Mouse (Mus musculus): ENCODE data around the gene Adam1b. TPM values are rescaled to one million over a fixed set of nuclear protein-coding genes. Genes with fewer than 3 reads are reported as not detected.

Gene Adam1b
- polyA plus RNA-seq, 2 experiments: not detected

DNA sequence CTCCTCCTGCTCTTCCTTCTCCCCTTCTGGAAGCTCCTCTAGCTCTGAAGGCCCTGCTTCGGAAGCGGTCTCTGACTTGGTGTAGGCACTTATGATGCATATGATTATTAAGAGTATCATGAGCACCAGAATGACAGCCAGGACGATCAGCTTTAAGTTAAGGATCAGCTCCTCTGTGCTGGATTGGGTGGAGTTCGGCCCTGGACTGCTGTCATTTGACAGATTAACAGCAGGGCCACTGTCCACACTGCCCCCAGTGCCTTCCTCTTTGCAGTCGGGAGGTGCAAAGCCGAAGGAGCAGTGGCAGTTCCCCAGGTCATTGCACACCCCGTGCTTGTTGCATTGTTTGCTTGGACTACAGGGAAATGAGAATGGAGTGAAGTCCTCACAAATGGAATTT is 2.5 kb downstream of the Adam1b start:
- no peak for DNase-seq (ENCODE audit: low read depth in 3 of 3, low spot score in 3 of 3)
- no peaks in the 10 kb centered on the region for H3K27me3 ChIP-seq (ENCODE audit: control insufficient read depth, insufficient read depth, low read length)
- no peak overlapping the region for H3K4me3 ChIP-seq (ENCODE audit: insufficient read depth in 1 of 2, low read depth in 2 of 2, low read length in 2 of 2)
- ATAC-seq (ENCODE audit: insufficient read depth): no peak
- H3K9ac ChIP-seq (replicated peaks): no peak overlapping the region
- whole genome bisulfite sequencing (ENCODE audit: insufficient replicate concordance): 23% methylated on average over 7 of the region's 7 CpGs
- H3K36me3 ChIP-seq (replicated peaks; ENCODE audit: control insufficient read depth, insufficient read depth, low read depth): no peaks in the 10 kb centered on the region
- TF ChIP-seq CTCF (IDR thresholded peaks at IDR 0.05; ENCODE audit: low read depth) (no peak), EP300 (IDR thresholded peaks at IDR 0.05; ENCODE audit: low read depth) (no peak)
- peaks cover 0 to 9% of the 10 kb centered on the region in 2 experiments; a peak in 2 of 4 replicates for H3K4me1 ChIP-seq (replicated peaks; ENCODE audit: control insufficient read depth in 2 of 2, insufficient read depth in 2 of 2, low read length in 1 of 2)
- H3K9me3 ChIP-seq (ENCODE audit: control insufficient read depth, low read length): no peaks in the 10 kb centered on the region
- H3K27ac ChIP-seq: no peak overlapping the region
- peak overlapping the region; percentile 47; the same call in 1 of the 2 replicates for H3K4me2 ChIP-seq (ENCODE audit: low read depth)

GRCm38 (mm10) chr5:121493305-121493704 is 9.9 kb downstream of the Adam1b start:
- WGBS (ENCODE audit: insufficient replicate concordance): 54% methylated on average over 8 of the region's 8 CpGs
- Histone ChIP-seq H3K27me3 (ENCODE audit: control insufficient read depth, insufficient read depth, low read length) (no peaks in the 10 kb centered on the region), H3K9ac (replicated peaks) (no peak overlapping the region), H3K36me3 (replicated peaks; ENCODE audit: control insufficient read depth, insufficient read depth, low read depth) (no peaks in the 10 kb centered on the region), H3K4me3 (ENCODE audit: insufficient read depth in 1 of 2, low read depth in 2 of 2, low read length in 2 of 2) (no peak overlapping the region), H3K27ac (no peak overlapping the region), H3K9me3 (ENCODE audit: control insufficient read depth, low read length) (no peaks in the 10 kb centered on the region), H3K4me2 (ENCODE audit: low read depth) (no peak overlapping the region), H3K4me1 (replicated peaks; ENCODE audit: control insufficient read depth in 2 of 2, insufficient read depth in 2 of 2, low read length in 1 of 2) (no peaks in the 10 kb centered on the region)
- no peak for TF ChIP-seq CTCF (IDR thresholded peaks at IDR 0.05; ENCODE audit: low read depth)
- ATAC-seq (ENCODE audit: insufficient read depth): no peak
- no peak for DNase-seq (ENCODE audit: low read depth in 3 of 3, low spot score in 3 of 3)

DNA sequence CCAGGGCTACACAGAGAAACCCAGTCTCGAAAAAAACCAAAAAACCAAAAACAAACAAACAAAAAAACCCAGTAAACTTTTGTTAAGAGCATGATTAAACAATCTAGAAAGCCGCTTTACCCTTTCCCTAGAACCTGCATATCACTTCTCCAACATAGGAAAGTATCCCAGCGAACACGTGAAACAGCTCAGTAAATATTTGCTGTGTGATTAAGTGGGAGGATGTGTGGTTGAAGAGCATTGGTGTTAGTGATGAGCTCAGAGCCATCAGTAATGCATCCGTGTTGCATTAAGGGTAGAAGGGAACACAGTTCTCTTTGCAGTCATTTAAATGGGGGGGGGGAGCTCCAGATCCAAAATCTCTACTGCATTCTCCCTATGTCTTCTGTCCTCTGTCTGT is 18.4 kb downstream of the Adam1b start:
- H3K36me3 ChIP-seq (replicated peaks; ENCODE audit: control insufficient read depth, insufficient read depth, low read depth): no peaks in the 10 kb centered on the region
- ATAC-seq (ENCODE audit: insufficient read depth) (no peak), DNase-seq (ENCODE audit: low read depth in 3 of 3, low spot score in 3 of 3) (no peak)
- no peak overlapping the region for H3K9ac ChIP-seq (replicated peaks)
- no peaks in the 10 kb centered on the region for H3K27me3 ChIP-seq (ENCODE audit: control insufficient read depth, insufficient read depth, low read length)
- no peak overlapping the region for H3K27ac ChIP-seq
- H3K4me3 ChIP-seq (ENCODE audit: insufficient read depth in 1 of 2, low read depth in 2 of 2, low read length in 2 of 2): no peak overlapping the region
- H3K4me1 ChIP-seq (replicated peaks; ENCODE audit: control insufficient read depth in 2 of 2, insufficient read depth in 2 of 2, low read length in 1 of 2): no peaks in the 10 kb centered on the region
- TF ChIP-seq CTCF (IDR thresholded peaks at IDR 0.05; ENCODE audit: low read depth) (no peak), EP300 (IDR thresholded peaks at IDR 0.05; ENCODE audit: low read depth) (no peak)
- WGBS (ENCODE audit: insufficient replicate concordance): 61% methylated on average over 5 of the region's 5 CpGs
- H3K4me2 ChIP-seq (ENCODE audit: low read depth): no peak overlapping the region
- H3K9me3 ChIP-seq (ENCODE audit: control insufficient read depth, low read length): no peaks in the 10 kb centered on the region

DNA sequence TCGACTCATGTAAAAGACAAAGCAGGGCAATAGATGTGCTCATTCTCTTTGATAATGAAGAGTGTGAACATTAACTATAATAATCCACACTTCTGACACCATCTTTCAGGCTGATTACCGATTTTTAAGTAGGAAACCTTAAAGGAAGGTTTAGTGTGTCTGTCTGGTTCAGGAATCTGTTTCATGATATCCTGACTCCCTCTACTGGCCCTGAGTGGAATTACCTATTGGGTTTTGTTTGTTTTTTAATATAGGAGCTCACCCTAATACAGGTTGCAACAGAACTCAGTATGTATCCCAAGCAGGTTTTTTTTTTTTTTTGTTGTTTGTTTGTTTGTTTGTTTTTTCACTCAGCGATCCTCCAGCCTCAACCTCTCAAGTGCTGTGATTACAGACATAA is 25.6 kb downstream of the Adam1b start:
- Histone ChIP-seq H3K36me3 (replicated peaks; ENCODE audit: control insufficient read depth, insufficient read depth, low read depth) (no peaks in the 10 kb centered on the region), H3K4me3 (ENCODE audit: insufficient read depth in 1 of 2, low read depth in 2 of 2, low read length in 2 of 2) (no peak overlapping the region), H3K9ac (replicated peaks) (no peak overlapping the region), H3K27ac (no peak overlapping the region), H3K4me2 (ENCODE audit: low read depth) (no peak overlapping the region), H3K4me1 (replicated peaks; ENCODE audit: control insufficient read depth in 2 of 2, insufficient read depth in 2 of 2, low read length in 1 of 2) (peaks cover 12 to 24% of the 10 kb centered on the region in 2 experiments), H3K27me3 (ENCODE audit: control insufficient read depth, insufficient read depth, low read length) (no peaks in the 10 kb centered on the region), H3K9me3 (ENCODE audit: control insufficient read depth, low read length) (no peaks in the 10 kb centered on the region; the same call in 1 of the 2 replicates)
- no peak for TF ChIP-seq EP300 (IDR thresholded peaks at IDR 0.05; ENCODE audit: low read depth)
- TF ChIP-seq CTCF (IDR thresholded peaks at IDR 0.05; ENCODE audit: low read depth): peak; percentile 75
- peak; percentile 53 to 70 (median 64) for DNase-seq (ENCODE audit: low read depth in 3 of 3, low spot score in 3 of 3)
- 35% methylated on average over 3 of the region's 3 CpGs for WGBS (ENCODE audit: insufficient replicate concordance)
- no peak for ATAC-seq (ENCODE audit: insufficient read depth)

- ATAC-seq (ENCODE audit: insufficient read depth) (peak; percentile 89), DNase-seq (ENCODE audit: low read depth in 3 of 3, low spot score in 3 of 3) (peak; percentile 57 to 65 (median 64))
- Histone ChIP-seq H3K4me2 (ENCODE audit: low read depth) (peak overlapping the region; percentile 43), H3K27me3 (ENCODE audit: control insufficient read depth, insufficient read depth, low read length) (no peaks in the 10 kb centered on the region), H3K4me1 (replicated peaks; ENCODE audit: control insufficient read depth in 2 of 2, insufficient read depth in 2 of 2, low read length in 1 of 2) (peaks cover 12 to 32% of the 10 kb centered on the region in 2 experiments), H3K27ac (peak overlapping the region; percentile 75), H3K9ac (replicated peaks) (peak overlapping the region; percentile 6; the same call in 1 of the 2 replicates), H3K9me3 (ENCODE audit: control insufficient read depth, low read length) (no peaks in the 10 kb centered on the region; the same call in 1 of the 2 replicates), H3K4me3 (ENCODE audit: insufficient read depth in 1 of 2, low read depth in 2 of 2, low read length in 2 of 2) (no peak overlapping the region), H3K36me3 (replicated peaks; ENCODE audit: control insufficient read depth, insufficient read depth, low read depth) (no peaks in the 10 kb centered on the region)
- TF ChIP-seq CTCF (IDR thresholded peaks at IDR 0.05; ENCODE audit: low read depth) (no peak), EP300 (IDR thresholded peaks at IDR 0.05; ENCODE audit: low read depth) (peak; percentile 88)
- WGBS (ENCODE audit: insufficient replicate concordance): 33% methylated on average over 1 of the region's 1 CpGs
Observed at GRCm38 (mm10) chr5:121476040-121476439, 27.2 kb downstream of the Adam1b start.
